Mouse (Mus musculus): ENCODE data around the gene Dhx16. TPM values are rescaled to one million over a fixed set of nuclear protein-coding genes. Genes with fewer than 3 reads are reported as not detected.
A peak's percentile ranks its signal among the peaks of the same experiment; 100 is the strongest.

Gene Dhx16
- polyA plus RNA-seq, 1 experiment from 2014 or later = 33.5 TPM

DNA sequence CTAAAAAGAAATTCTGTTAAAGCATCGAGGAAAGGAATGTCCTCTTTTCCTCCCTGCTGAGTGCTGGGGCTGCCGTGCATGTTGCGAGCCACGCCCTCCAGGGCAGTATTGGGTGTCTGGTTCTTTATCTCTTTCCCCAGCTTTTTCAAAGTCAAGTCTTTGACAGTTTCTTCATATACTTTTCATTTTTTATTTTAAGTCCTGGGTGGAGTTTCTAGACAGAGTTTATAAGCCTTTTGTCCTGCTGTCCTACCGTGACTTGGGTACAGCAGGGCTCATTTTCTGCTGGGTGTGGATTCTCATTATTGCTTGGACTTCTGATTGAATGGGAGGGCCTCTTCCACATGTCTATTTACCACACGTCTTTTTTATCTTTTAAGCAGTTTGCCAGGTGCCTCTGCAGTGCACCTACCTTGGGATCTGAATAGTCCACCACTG is 40.3 kb downstream of the Dhx16 start:
- Histone ChIP-seq H3K27me3 (ENCODE audit: control insufficient read depth, insufficient read depth, low read length) (no peaks in the 10 kb centered on the region), H3K4me1 (replicated peaks; ENCODE audit: control insufficient read depth, insufficient read depth, low read length) (peaks cover 4% of the 10 kb centered on the region), H3K27ac (ENCODE audit: low read depth, low read length) (peak overlapping the region; percentile 94), H3K9me3 (ENCODE audit: control insufficient read depth, low read length) (no peaks in the 10 kb centered on the region), H3K9ac (ENCODE audit: low read depth, low read length) (peak overlapping the region; percentile 76), H3K4me3 (ENCODE audit: low read depth, low read length) (peak overlapping the region; percentile 67; the same call in 1 of the 2 replicates), H3K36me3 (ENCODE audit: control insufficient read depth, insufficient read depth, low read length) (0 out of 2 replicates have a peak, but pooled peaks cover under 1% of the 10 kb centered on the region), H3K4me2 (replicated peaks; ENCODE audit: low read depth, low read length) (peak overlapping the region; percentile 55; the same call in 1 of the 2 replicates)
- DNase-seq (ENCODE audit: low spot score) (peak; percentile 26), ATAC-seq (ENCODE audit: low FRiP score) (no peak)
- WGBS = 59% methylated on average over 6 of the region's 6 CpGs

DNA sequence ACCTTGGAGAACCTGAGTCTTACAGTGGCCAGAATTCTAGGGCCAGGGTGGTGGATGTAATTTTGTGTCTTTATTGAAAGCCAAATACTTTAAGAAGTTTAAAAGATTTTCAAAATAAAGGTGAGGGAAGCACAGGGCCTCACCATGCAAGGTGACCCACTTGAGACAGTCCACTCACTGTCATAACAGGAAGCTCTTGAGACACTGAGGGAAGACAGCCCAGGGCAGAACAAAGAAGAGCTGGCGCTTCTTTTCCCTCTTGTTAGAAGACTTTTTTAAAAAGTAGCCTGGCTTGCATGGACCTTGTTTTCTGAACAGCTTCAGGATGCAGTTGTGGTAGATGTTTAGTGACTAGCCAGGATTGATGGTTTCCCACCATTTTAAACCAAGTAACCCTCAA is 40.8 kb downstream of the Dhx16 start:
- Histone ChIP-seq H3K4me3 (ENCODE audit: low read depth, low read length) (no peak overlapping the region), H3K27me3 (ENCODE audit: control insufficient read depth, insufficient read depth, low read length) (no peaks in the 10 kb centered on the region), H3K4me1 (replicated peaks; ENCODE audit: control insufficient read depth, insufficient read depth, low read length) (peaks cover 4% of the 10 kb centered on the region), H3K4me2 (replicated peaks; ENCODE audit: low read depth, low read length) (peak overlapping the region; percentile 55; the same call in 1 of the 2 replicates), H3K9ac (ENCODE audit: low read depth, low read length) (no peak overlapping the region; the same call in 1 of the 2 replicates), H3K36me3 (ENCODE audit: control insufficient read depth, insufficient read depth, low read length) (0 out of 2 replicates have a peak, but pooled peaks cover 4% of the 10 kb centered on the region), H3K9me3 (ENCODE audit: control insufficient read depth, low read length) (no peaks in the 10 kb centered on the region), H3K27ac (ENCODE audit: low read depth, low read length) (peak overlapping the region; percentile 94)
- DNase-seq (ENCODE audit: low spot score) (no peak), ATAC-seq (ENCODE audit: low FRiP score) (no peak)
- WGBS = 89% methylated on average over 1 of the region's 1 CpGs

DNA sequence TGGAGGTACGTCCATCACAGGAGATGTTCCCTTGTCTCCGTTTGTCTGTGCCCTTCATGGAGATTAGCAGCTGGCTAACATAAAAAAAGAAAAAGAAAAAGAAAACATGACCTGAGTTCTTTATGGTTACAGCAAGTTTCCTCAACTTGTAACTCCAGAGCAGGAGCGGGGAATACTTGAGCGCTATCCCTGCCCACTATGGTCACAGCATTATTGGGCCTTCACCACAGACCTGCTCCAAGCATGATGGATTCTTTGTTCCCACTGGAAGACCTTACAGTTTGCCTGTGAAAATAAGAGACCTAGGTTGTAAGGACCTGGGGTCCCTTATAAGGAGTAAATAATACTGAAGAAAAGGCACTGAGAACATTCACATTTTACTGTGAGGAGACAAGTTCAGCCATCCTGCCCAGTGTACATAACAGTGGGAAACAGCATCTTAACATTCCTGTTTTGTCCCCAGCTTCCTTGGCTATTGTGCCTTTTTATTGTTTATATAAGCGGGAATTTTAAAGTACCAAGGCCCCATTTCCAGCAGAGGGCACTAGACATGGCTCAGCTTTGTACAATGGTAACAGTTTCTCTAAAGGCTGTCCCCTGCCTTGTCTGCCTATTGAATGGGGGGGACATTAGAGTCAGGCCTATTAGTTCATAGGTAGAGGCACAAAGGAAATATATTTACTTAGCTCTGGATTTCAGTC is 41.4 kb downstream of the Dhx16 start:
- H3K4me2 ChIP-seq (replicated peaks; ENCODE audit: low read depth, low read length) = no peak overlapping the region
- peak; percentile 74 for DNase-seq (ENCODE audit: low spot score)

DNA sequence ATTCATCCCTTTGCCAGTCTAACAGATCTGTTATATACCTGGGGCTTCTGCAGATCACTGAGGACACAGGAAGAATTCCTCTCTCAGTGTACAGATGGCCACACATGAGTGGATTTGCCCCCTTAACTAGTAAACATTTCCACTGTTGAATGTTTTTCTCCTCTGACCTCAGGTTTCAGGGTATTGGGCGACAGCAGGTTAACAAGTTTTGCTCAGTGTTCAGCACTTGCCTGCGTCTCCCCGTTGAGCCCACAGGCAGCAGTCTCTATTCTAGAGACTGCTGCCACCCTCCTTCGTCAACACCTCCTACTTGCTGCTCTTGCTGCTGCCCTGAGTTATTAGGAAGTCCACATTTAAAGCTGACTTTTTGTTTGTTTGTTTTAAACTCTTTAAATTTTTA is 42.1 kb downstream of the Dhx16 start:
- H3K9me3 ChIP-seq (ENCODE audit: control insufficient read depth, low read length) = no peaks in the 10 kb centered on the region
- ATAC-seq (ENCODE audit: low FRiP score) (no peak), DNase-seq (ENCODE audit: low spot score) (no peak)
- peaks cover 4% of the 10 kb centered on the region for H3K4me1 ChIP-seq (replicated peaks; ENCODE audit: control insufficient read depth, insufficient read depth, low read length)
- H3K9ac ChIP-seq (ENCODE audit: low read depth, low read length) = no peak overlapping the region
- no peak overlapping the region for H3K4me3 ChIP-seq (ENCODE audit: low read depth, low read length)
- no peak overlapping the region for H3K27ac ChIP-seq (ENCODE audit: low read depth, low read length)
- H3K36me3 ChIP-seq (ENCODE audit: control insufficient read depth, insufficient read depth, low read length) = peaks cover 10% of the 10 kb centered on the region
- no peaks in the 10 kb centered on the region for H3K27me3 ChIP-seq (ENCODE audit: control insufficient read depth, insufficient read depth, low read length)
- no peak overlapping the region for H3K4me2 ChIP-seq (replicated peaks; ENCODE audit: low read depth, low read length)
- 89% methylated on average over 4 of the region's 4 CpGs for WGBS

More for the DNA sequence above, 41.4 kb downstream of the Dhx16 start:
- 80% methylated on average over 5 of the region's 5 CpGs for WGBS
- H3K9ac ChIP-seq (ENCODE audit: low read depth, low read length) = no peak overlapping the region
- peak overlapping the region; percentile 94 for H3K27ac ChIP-seq (ENCODE audit: low read depth, low read length)
- no peaks in the 10 kb centered on the region for H3K27me3 ChIP-seq (ENCODE audit: control insufficient read depth, insufficient read depth, low read length)
- no peak for ATAC-seq (ENCODE audit: low FRiP score)
- H3K9me3 ChIP-seq (ENCODE audit: control insufficient read depth, low read length) = no peaks in the 10 kb centered on the region
- H3K4me3 ChIP-seq (ENCODE audit: low read depth, low read length) = 0 out of 2 replicates have a peak overlapping the region, but pooled peaks have one; percentile 6
- peaks cover 4% of the 10 kb centered on the region for H3K36me3 ChIP-seq (ENCODE audit: control insufficient read depth, insufficient read depth, low read length)
- H3K4me1 ChIP-seq (replicated peaks; ENCODE audit: control insufficient read depth, insufficient read depth, low read length) = peaks cover 4% of the 10 kb centered on the region

DNA sequence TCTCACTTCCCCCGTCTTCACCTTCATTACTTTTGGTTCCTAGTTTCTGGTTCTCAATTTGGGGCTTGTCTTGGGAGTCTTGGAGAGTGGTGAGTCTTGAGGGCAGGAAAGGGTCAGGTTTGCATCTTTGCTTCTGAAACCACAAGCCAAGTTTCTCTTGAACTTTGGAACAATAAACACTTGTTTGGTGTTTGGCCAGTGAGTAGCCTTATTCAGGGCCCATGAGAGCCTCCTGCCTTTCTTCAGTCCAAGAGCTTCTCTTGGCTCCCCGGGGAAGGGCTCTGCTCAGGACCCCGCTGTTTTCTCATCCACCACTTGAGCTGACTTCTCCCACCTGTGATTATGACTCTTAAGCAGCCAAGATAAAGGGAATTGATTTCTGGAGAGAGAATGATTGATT is 42.9 kb downstream of the Dhx16 start:
- no peak for ATAC-seq (ENCODE audit: low FRiP score)
- no peak for DNase-seq (ENCODE audit: low spot score)

DNA sequence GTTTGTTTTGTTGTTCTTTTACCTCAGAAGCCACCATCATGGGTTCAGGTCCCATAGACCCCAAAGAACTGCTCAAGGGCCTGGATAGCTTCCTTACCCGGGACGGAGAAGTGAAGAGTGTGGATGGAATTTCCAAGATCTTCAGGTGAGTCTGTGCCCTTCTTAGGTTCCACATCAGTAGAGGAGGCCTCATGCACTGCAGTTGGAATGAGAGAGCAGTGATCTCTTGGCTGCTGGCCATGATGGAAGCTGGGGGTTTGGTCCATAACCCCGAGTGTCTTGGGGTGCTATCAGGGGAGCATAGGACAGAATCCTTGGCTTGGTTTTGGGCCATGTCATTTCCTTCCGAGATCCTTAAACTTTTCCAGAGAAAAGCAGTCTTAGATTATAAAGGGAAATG is 43.7 kb downstream of the Dhx16 start:
- Histone ChIP-seq H3K27ac (ENCODE audit: low read depth, low read length) (no peak overlapping the region), H3K4me2 (replicated peaks; ENCODE audit: low read depth, low read length) (no peak overlapping the region), H3K9me3 (ENCODE audit: control insufficient read depth, low read length) (no peaks in the 10 kb centered on the region), H3K4me3 (ENCODE audit: low read depth, low read length) (no peak overlapping the region), H3K36me3 (ENCODE audit: control insufficient read depth, insufficient read depth, low read length) (peaks cover 16% of the 10 kb centered on the region), H3K27me3 (ENCODE audit: control insufficient read depth, insufficient read depth, low read length) (no peaks in the 10 kb centered on the region), H3K9ac (ENCODE audit: low read depth, low read length) (no peak overlapping the region), H3K4me1 (replicated peaks; ENCODE audit: control insufficient read depth, insufficient read depth, low read length) (peaks cover 4% of the 10 kb centered on the region)
- WGBS = 93% methylated on average over 4 of the region's 4 CpGs
- ATAC-seq (ENCODE audit: low FRiP score) (no peak), DNase-seq (ENCODE audit: low spot score) (no peak)

More for the DNA sequence above, 42.9 kb downstream of the Dhx16 start:
- no peak overlapping the region for H3K4me2 ChIP-seq (replicated peaks; ENCODE audit: low read depth, low read length)
- H3K4me1 ChIP-seq (replicated peaks; ENCODE audit: control insufficient read depth, insufficient read depth, low read length) = peaks cover 4% of the 10 kb centered on the region
- no peaks in the 10 kb centered on the region for H3K27me3 ChIP-seq (ENCODE audit: control insufficient read depth, insufficient read depth, low read length)
- H3K9me3 ChIP-seq (ENCODE audit: control insufficient read depth, low read length) = no peaks in the 10 kb centered on the region
- peaks cover 10% of the 10 kb centered on the region for H3K36me3 ChIP-seq (ENCODE audit: control insufficient read depth, insufficient read depth, low read length)
- WGBS = 90% methylated on average over 3 of the region's 3 CpGs
- H3K4me3 ChIP-seq (ENCODE audit: low read depth, low read length) = no peak overlapping the region
- H3K9ac ChIP-seq (ENCODE audit: low read depth, low read length) = no peak overlapping the region
- no peak overlapping the region for H3K27ac ChIP-seq (ENCODE audit: low read depth, low read length)

DNA sequence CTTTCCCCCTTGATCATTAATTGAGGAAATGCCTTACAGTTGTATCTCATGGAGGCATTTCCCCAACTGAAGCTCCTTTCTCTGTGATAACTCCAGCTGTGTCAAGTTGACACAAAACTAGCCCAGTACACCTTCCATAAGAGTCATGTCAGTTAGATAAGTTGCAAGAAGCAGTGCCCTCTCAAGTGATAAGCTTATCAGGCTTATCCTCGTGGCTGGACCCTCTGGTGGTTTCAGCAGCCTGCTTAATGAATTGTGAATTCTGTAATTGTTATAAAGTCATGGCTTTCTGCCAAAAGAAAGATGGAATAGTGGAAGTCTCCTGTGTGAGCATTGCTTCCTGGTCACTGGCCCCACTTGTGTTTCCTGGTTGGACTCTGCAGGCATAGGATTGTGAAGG is 47.9 kb downstream of the Dhx16 start:
- Histone ChIP-seq H3K36me3 (ENCODE audit: control insufficient read depth, insufficient read depth, low read length) (peaks cover 27% of the 10 kb centered on the region), H3K27me3 (ENCODE audit: control insufficient read depth, insufficient read depth, low read length) (no peaks in the 10 kb centered on the region), H3K9ac (ENCODE audit: low read depth, low read length) (no peak overlapping the region), H3K4me2 (replicated peaks; ENCODE audit: low read depth, low read length) (no peak overlapping the region), H3K27ac (ENCODE audit: low read depth, low read length) (no peak overlapping the region), H3K4me1 (replicated peaks; ENCODE audit: control insufficient read depth, insufficient read depth, low read length) (no peaks in the 10 kb centered on the region), H3K9me3 (ENCODE audit: control insufficient read depth, low read length) (no peaks in the 10 kb centered on the region), H3K4me3 (ENCODE audit: low read depth, low read length) (no peak overlapping the region)
- ATAC-seq (ENCODE audit: low FRiP score) (no peak), DNase-seq (ENCODE audit: low spot score) (no peak)
- WGBS = 87% methylated on average over 1 of the region's 1 CpGs

DNA sequence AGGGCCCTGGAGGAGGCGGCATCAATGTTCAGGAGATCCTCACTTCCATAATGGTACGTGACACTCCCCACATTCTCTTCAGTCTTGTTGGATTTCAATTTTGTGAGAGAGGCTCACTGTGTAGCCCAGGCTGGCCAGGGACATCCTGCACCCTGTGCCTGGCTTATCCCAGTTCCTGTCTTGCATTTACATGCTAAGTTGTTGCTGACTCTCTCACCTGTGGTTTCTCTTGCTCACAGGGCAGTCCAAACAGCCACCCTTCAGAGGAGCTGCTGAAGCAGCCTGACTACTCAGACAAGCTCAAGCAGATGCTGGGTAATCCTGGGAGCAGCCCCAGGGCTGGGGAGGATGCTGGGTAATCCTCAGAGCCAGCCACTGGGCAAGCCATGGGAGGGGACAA is 49.9 kb downstream of the Dhx16 start:
- Histone ChIP-seq H3K4me1 (replicated peaks; ENCODE audit: control insufficient read depth, insufficient read depth, low read length) (no peaks in the 10 kb centered on the region), H3K9me3 (ENCODE audit: control insufficient read depth, low read length) (no peaks in the 10 kb centered on the region), H3K27me3 (ENCODE audit: control insufficient read depth, insufficient read depth, low read length) (no peaks in the 10 kb centered on the region), H3K9ac (ENCODE audit: low read depth, low read length) (no peak overlapping the region), H3K27ac (ENCODE audit: low read depth, low read length) (no peak overlapping the region), H3K4me3 (ENCODE audit: low read depth, low read length) (no peak overlapping the region), H3K36me3 (ENCODE audit: control insufficient read depth, insufficient read depth, low read length) (peaks cover 27% of the 10 kb centered on the region), H3K4me2 (replicated peaks; ENCODE audit: low read depth, low read length) (no peak overlapping the region)
- WGBS = 91% methylated on average over 2 of the region's 2 CpGs
- ATAC-seq (ENCODE audit: low FRiP score) (no peak), DNase-seq (ENCODE audit: low spot score) (no peak)

DNA sequence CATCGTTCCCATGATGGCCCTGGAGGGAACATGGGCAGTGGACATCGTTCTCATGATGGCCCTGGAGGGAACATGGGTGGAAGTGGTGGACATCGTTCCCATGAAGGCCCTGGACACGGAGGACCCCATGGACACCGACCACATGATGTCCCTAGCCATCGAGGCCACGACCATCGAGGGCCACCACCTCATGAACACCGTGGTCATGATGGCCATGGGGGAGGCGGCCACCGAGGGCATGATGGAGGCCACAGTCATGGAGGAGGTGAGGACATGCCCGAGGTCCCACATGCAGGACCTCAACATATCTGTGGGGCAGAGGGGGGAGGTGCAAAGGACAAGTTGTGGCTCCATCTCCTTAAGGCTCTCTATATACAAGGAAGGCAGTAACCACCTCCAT is 51.0 kb downstream of the Dhx16 start:
- no peak overlapping the region for H3K27ac ChIP-seq (ENCODE audit: low read depth, low read length)
- ATAC-seq (ENCODE audit: low FRiP score) (no peak), DNase-seq (ENCODE audit: low spot score) (no peak)
- H3K4me1 ChIP-seq (replicated peaks; ENCODE audit: control insufficient read depth, insufficient read depth, low read length) = no peaks in the 10 kb centered on the region
- no peak overlapping the region for H3K4me3 ChIP-seq (ENCODE audit: low read depth, low read length)
- 95% methylated on average over 12 of the region's 12 CpGs for WGBS
- no peaks in the 10 kb centered on the region for H3K9me3 ChIP-seq (ENCODE audit: control insufficient read depth, low read length)
- H3K36me3 ChIP-seq (ENCODE audit: control insufficient read depth, insufficient read depth, low read length) = peaks cover 23% of the 10 kb centered on the region
- no peaks in the 10 kb centered on the region for H3K27me3 ChIP-seq (ENCODE audit: control insufficient read depth, insufficient read depth, low read length)
- no peak overlapping the region for H3K4me2 ChIP-seq (replicated peaks; ENCODE audit: low read depth, low read length)
- no peak overlapping the region for H3K9ac ChIP-seq (ENCODE audit: low read depth, low read length)
